Mouse (Mus musculus) forebrain, embryonic 12.5 days (tissue): ENCODE measurements around the gene Gm10553. TPM values are rescaled to one million over a fixed set of nuclear protein-coding genes. Genes with fewer than 3 reads are reported as not detected.
"Not testable (repeated sequence)": the region's sequence is repeated elsewhere in the genome, so short reads cannot be mapped to it uniquely, and the experiment has no call there.

Experiments
- ATAC-seq: fragments of 200-750 bp; cut with Nextera tagmentation; 2 replicates; pipeline ENCODE4 v1.8.0; 2017; ENCODE audit warnings: moderate TSS enrichment; ENCODE audit not compliant: low FRiP score
- H3K27ac ChIP-seq: fragments of 300-500 bp; sonication (generic); 2 replicates; pipeline ENCODE4 v1.5.1; 2016; ENCODE audit warnings: mild to moderate bottlenecking
- H3K27me3 ChIP-seq: fragments of 300-500 bp; sonication (generic); 2 replicates; pipeline ENCODE4 v1.6.1; 2016; ENCODE audit warnings: mild to moderate bottlenecking
- H3K36me3 ChIP-seq: fragments of 300-500 bp; sonication (generic); replicated peaks from 2 replicates; pipeline ENCODE4 v1.6.1; 2016; ENCODE audit warnings: mild to moderate bottlenecking
- H3K4me1 ChIP-seq: fragments of 300-500 bp; sonication (generic); 2 replicates; pipeline ENCODE4 v1.6.1; 2016
- H3K4me2 ChIP-seq: fragments of 300-500 bp; sonication (generic); 2 replicates; pipeline ENCODE4 v1.6.1; 2016; ENCODE audit warnings: mild to moderate bottlenecking, moderate library complexity
- H3K4me3 ChIP-seq: fragments of 300-500 bp; sonication (generic); replicated peaks from 2 replicates; pipeline ENCODE4 v1.5.1; 2016; ENCODE audit warnings: mild to moderate bottlenecking
- H3K9ac ChIP-seq: fragments of 300-500 bp; sonication (generic); 2 replicates; pipeline ENCODE4 v1.6.1; 2016; ENCODE audit warnings: mild to moderate bottlenecking
- H3K9me3 ChIP-seq: fragments of 300-500 bp; sonication (generic); 2 replicates; pipeline ENCODE4 v1.6.1; 2016
- WGBS: fragments of 180-500 bp; shearing (Covaris S2); methylation state at CpG from one replicate; pipeline ENCODE4 v1.1.7; 2016; 5-methylcytosine and 5-hydroxymethylcytosine counted together
- polyA plus RNA-seq: library from polyadenylated mRNA; unstranded; fragments of >200 nt; fragmentation: Nextera tagmentation; extraction: Ambion mirVana; gene quantifications from 2 replicates; pipeline ENCODE4 v1.2.1, GENCODE M21; 2016

Gene Gm10553
- polyA plus RNA-seq, 1 experiment from 2014 or later: not detected

DNA sequence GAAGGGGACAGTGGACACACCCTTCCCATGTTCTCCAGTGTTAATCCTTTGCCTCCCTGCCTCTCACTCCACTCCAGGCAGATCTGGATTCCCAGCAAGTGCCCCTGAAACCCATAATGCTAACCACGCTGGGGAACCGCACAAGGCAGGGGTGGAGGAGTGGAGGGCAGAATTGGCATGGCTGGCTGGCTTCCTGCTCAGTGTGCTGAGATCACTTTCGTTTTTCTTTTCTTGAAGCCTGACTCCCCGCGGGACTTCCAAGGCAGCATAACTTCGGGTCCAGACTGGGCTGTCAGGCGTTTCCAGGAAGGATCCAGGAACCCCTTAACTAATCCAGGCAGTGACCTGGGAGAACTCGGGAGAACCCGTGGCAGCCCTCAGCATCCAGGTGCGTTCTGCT, 11.6 kb downstream of the Gm10553 start:
- ATAC-seq, H3K9ac ChIP-seq, H3K4me2 ChIP-seq, H3K27ac ChIP-seq, H3K9me3 ChIP-seq, H3K27me3 ChIP-seq, H3K4me3 ChIP-seq, H3K4me1 ChIP-seq, H3K36me3 ChIP-seq: not testable (repeated sequence)
- 75% methylated on average over 10 of the region's 10 CpGs for WGBS

DNA sequence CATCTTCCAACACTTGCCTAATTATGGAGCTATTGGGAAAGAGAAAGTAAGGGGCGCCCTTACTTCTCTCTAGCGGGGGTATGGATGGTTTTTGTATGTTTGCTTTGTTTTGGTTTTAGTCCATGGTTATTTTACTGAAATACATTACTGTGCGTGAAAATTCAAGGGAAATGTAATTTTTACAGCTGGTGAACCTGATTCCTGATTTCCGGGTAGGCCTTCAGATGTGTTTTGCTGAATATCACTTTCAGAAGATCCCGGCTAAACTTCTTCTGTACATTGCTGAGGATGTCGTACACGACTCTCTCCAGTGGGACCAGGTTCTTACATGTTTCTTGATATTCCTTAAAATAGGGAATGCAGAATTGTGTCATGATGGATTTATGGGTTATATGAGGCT, 12.3 kb downstream of the Gm10553 start:
- WGBS: 87% methylated on average over 7 of the region's 7 CpGs
- H3K4me1 ChIP-seq, H3K27ac ChIP-seq, H3K9ac ChIP-seq, H3K4me2 ChIP-seq, H3K4me3 ChIP-seq, H3K9me3 ChIP-seq, H3K36me3 ChIP-seq, H3K27me3 ChIP-seq, ATAC-seq: not testable (repeated sequence)

DNA sequence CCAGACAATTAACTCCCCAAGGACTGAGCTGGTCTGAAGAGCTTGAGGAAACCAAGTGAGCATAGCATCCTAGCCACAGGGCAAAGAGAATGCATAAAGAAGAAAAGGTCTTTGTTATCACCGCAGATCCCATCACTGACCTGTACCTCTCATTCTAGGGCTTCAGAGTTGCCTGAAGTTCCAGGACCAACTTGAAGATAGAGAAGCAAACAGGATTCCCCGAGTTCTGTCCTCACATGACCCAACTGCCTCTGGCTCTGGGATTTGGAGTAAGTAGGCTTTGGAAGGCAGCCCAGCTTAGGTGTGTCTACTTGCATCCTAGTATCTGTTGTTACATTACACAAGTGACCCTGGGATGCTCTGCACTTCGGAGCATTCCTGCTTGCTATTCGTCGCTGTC, 12.9 kb downstream of the Gm10553 start:
- H3K9me3 ChIP-seq, H3K9ac ChIP-seq, H3K36me3 ChIP-seq, ATAC-seq, H3K27ac ChIP-seq, H3K4me1 ChIP-seq, H3K4me3 ChIP-seq, H3K27me3 ChIP-seq, H3K4me2 ChIP-seq: not testable (repeated sequence)
- WGBS: 71% methylated on average over 2 of the region's 5 CpGs

DNA sequence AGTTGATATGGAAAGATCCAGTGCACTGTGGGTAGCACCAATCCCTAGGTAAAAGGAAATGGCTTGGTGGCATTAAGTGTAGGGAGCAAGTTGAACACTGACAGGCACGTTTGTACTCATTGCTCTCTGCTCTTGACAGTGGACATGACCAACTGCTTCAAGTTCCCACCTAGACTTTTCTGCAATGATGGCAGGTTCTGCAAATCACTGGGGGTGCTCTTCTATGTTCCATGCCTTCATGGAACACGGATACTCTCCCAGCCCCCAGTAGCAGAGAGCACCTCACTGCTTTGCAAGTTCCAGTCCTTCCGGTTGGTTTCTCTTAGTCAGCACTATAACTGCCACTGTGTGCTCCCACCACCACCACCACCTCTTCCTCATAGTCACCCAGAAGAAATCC, 14.1 kb downstream of the Gm10553 start:
- H3K9ac ChIP-seq, H3K27ac ChIP-seq, H3K4me1 ChIP-seq, H3K36me3 ChIP-seq, H3K4me3 ChIP-seq, H3K4me2 ChIP-seq, H3K9me3 ChIP-seq, H3K27me3 ChIP-seq: not testable (repeated sequence)
- WGBS: 85% methylated on average over 3 of the region's 3 CpGs
- ATAC-seq: peak; percentile 55; the same call in 1 of the 2 replicates

DNA sequence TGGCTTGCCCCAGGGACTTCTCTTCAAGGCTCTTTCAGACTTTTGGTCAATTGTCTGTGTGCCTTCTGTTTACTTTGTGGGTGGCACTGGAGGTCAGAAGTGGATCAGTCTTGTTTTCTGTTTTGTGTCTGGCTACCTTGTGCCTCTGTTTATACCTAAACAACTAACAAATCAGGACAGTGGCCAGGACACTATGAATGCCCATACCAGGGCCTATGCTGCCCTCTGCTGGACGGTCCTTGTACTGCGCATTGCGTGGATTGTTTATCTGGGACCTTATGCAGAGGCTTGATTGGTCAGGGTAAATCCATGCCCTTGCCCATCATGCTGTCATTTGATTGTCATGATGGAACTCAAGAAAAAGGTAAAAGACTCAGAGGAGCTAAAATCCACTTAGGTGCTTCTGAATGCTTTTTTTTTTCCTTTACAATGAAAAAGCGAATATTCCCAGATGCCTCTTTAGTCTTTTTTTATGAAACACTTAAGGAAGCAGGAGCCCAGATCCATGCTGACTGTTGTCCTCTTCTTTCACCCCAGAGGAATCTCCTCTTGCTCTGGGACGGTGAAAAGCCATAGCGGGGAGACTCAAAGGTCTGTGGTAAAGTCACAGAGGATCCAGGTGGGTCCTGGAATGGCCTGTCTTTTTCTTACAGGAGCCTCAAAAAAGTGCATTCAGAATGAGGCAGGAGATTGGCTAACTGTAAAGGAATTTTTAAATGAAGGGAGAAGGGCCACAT, 14.9 kb downstream of the Gm10553 start:
- ATAC-seq: not testable (repeated sequence)

DNA sequence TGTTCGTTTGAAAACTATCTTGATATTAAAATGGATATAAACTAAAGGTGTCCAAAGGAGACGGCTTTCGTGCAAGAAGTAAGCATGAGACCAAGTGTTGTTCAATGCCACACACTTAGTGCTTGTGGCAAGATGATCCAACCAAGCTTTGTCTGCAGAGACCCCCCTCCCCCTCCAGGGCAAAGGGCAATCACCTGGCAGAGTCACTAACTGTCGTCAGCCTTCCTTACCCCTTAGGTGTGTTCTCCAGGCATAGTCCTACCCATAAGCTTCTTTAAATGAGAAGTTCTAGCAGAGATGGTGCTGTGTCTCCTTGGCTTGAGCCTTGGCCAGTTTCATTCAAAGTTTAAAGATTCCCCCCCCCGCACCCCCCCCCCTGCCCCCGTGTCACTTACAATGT, 17.6 kb downstream of the Gm10553 start:
- H3K27me3 ChIP-seq, H3K4me2 ChIP-seq, H3K9me3 ChIP-seq, H3K4me3 ChIP-seq, H3K9ac ChIP-seq, H3K4me1 ChIP-seq, ATAC-seq, H3K27ac ChIP-seq, H3K36me3 ChIP-seq: not testable (repeated sequence)
- 72% methylated on average over 4 of the region's 6 CpGs for WGBS

More for the DNA sequence above, 14.9 kb downstream of the Gm10553 start:
- H3K4me2 ChIP-seq, H3K36me3 ChIP-seq, H3K9ac ChIP-seq, H3K4me3 ChIP-seq, H3K27ac ChIP-seq, H3K27me3 ChIP-seq, H3K9me3 ChIP-seq, H3K4me1 ChIP-seq: not testable (repeated sequence)
- 55% methylated on average over 6 of the region's 6 CpGs for WGBS

DNA sequence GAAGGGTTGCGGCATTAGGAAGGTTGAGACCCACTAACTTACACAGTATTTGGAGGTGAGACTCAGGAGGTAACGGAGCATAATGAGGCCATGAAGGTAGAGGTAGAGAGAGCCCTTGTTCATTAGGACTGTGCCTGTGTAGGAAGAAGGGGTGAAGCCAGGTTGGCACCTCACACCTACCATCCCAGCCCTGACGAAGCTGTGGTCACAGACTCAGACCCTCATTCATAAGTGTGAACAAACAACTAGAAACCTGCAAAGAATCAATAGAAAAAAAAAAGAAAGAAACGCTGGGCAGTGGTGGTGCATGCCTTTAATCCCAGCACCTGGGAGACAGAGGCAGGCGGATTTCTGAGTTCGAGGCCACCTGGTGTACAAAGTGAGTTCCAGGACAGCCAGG, 18.4 kb downstream of the Gm10553 start:
- H3K4me1 ChIP-seq: not testable (repeated sequence)

DNA sequence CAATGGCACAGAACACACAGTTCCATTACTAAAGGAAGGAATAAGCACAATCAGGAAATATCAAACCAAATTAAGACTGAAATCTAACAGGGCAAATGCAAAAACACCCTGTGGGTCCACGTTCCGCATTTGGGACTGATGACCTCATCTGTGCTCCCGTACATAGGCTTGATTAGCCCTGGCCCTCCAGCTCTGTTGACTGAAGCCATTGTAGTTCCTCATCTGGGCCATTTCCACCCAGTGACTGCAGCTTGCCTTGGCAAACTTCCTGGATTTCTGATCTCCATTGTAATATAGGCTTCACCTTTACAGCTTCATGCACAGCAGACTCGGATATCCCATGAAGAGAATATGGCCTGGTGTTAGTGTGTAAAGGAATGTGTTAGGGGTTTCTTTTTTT, 21.9 kb downstream of the Gm10553 start:
- not testable (repeated sequence) for ATAC-seq, H3K27ac ChIP-seq, H3K36me3 ChIP-seq, H3K4me3 ChIP-seq, H3K4me2 ChIP-seq, H3K4me1 ChIP-seq, H3K9me3 ChIP-seq, H3K27me3 ChIP-seq, H3K9ac ChIP-seq
- WGBS: 92% methylated on average over 4 of the region's 4 CpGs

More for the DNA sequence above, 18.4 kb downstream of the Gm10553 start:
- H3K9me3 ChIP-seq, H3K36me3 ChIP-seq, H3K4me2 ChIP-seq, ATAC-seq, H3K9ac ChIP-seq, H3K27ac ChIP-seq, H3K4me3 ChIP-seq, H3K27me3 ChIP-seq: not testable (repeated sequence)
- WGBS: 83% methylated on average over 5 of the region's 6 CpGs

DNA sequence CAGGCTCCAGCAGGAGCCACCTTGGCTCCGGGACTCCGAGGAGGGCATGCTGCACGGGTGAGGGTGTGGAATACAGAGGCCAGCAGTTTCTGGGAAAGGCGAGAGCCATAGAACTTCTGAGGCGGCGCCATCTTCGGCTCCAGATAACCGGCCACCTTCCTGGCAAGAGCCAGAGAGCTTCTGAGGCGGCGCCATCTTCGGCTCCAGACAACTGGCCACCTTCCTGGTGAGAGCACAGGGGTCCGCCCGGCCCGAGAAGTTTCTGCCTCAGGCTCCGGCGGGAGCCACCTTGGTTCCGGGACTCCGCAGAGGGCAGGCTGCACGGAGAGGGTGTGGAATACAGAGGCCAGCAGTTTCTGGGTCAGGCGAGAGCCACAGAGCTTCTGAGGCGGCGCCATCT, 33.7 kb downstream of the Gm10553 start:
- H3K9ac ChIP-seq, H3K27ac ChIP-seq, H3K4me3 ChIP-seq, H3K36me3 ChIP-seq, H3K4me2 ChIP-seq, H3K9me3 ChIP-seq, ATAC-seq, H3K4me1 ChIP-seq, H3K27me3 ChIP-seq: not testable (repeated sequence)
- WGBS: 88% methylated on average over 22 of the region's 22 CpGs

Other genes starting within 250 kb of the Gm10553 start
- 11.4 and 11.5 TPM in 2 replicates for gene Slc16a14, start 165.0 kb upstream of the Gm10553 start, polyA plus RNA-seq
- not detected in 2 replicates for gene A530032D15Rik, start 9.7 kb downstream of the Gm10553 start, polyA plus RNA-seq
- 0.26 TPM in 1 of 2 replicates, not detected in the other for gene C130026I21Rik, start 170.4 kb downstream of the Gm10553 start, polyA plus RNA-seq